ENCODE assay signal across 8 mouse cellular contexts in genomic region chr1:178276054-178276911, GRCm38 (mm10). TPM values are rescaled to one million over a fixed set of nuclear protein-coding genes. Genes with fewer than 3 reads are reported as not detected.
DNase-seq lines count a peak whose midpoint lies in the region; ATAC-seq and TF ChIP-seq lines count a peak whose summit lies in the region.

No protein-coding gene starts in this region.

- H3K9ac ChIP-seq in forebrain, embryonic 14.5 days (ENCODE audit: low read length): peak overlapping the region; percentile 88
- peak overlapping the region; percentile 25; the same call in 1 of the 2 replicates for H3K9ac ChIP-seq in liver, embryonic 15.5 days
- peak overlapping the region; percentile 87 for H3K9ac ChIP-seq in neural tube, embryonic 13.5 days

- DNase-seq in forebrain, embryonic 14.5 days (ENCODE audit: low spot score): peak; percentile 87
- peak; percentile 4 for DNase-seq in heart, postnatal 25 days (ENCODE audit: low spot score)
- DNase-seq in large intestine, adult 2 months (ENCODE audit: low read depth, low spot score): peak; percentile 44
- peak; percentile 56 for DNase-seq in thymus, postnatal 0 days (ENCODE audit: low spot score)

- peaks cover 3% of the 10 kb centered on the region; the same call in 1 of the 2 replicates for H3K4me1 ChIP-seq in forebrain, embryonic 14.5 days (ENCODE audit: control insufficient read depth, insufficient read depth, low read length)
- peaks cover 5% of the 10 kb centered on the region; the same call in 1 of the 2 replicates for H3K4me1 ChIP-seq in liver, embryonic 15.5 days (replicated peaks)
- H3K4me1 ChIP-seq in neural tube, embryonic 13.5 days (replicated peaks): no peaks in the 10 kb centered on the region

- peak; percentile 96 for ATAC-seq in cerebellum, adult (ENCODE audit: insufficient number of reproducible peaks, low FRiP score, low TSS enrichment)
- peak; percentile 98 for ATAC-seq in forebrain, embryonic 14.5 days
- peak; percentile 66 for ATAC-seq in liver, embryonic 15.5 days (ENCODE audit: insufficient read depth)
- peak; percentile 93 for ATAC-seq in neural tube, embryonic 13.5 days (ENCODE audit: low read depth)

- no peak for TF ChIP-seq CTCF in C2C12 (IDR thresholded peaks at IDR 0.05; ENCODE audit: control insufficient read depth, insufficient read depth, insufficient read length)

- peak overlapping the region; percentile 62 for H3ac ChIP-seq in C2C12 (ENCODE audit: control insufficient read depth, insufficient read length, low read depth)

- peak overlapping the region; percentile 66 for H3K4me2 ChIP-seq in forebrain, embryonic 14.5 days (ENCODE audit: low read length)
- H3K4me2 ChIP-seq in liver, embryonic 15.5 days: peak overlapping the region; percentile 74
- H3K4me2 ChIP-seq in neural tube, embryonic 13.5 days: peak overlapping the region; percentile 66

- no peaks in the 10 kb centered on the region for H3K36me3 ChIP-seq in C2C12 (ENCODE audit: control insufficient read depth, insufficient read depth)
- H3K36me3 ChIP-seq in forebrain, embryonic 14.5 days (ENCODE audit: control insufficient read depth, insufficient read depth, low read length): no peaks in the 10 kb centered on the region
- H3K36me3 ChIP-seq in liver, embryonic 15.5 days (replicated peaks): no peaks in the 10 kb centered on the region
- no peaks in the 10 kb centered on the region for H3K36me3 ChIP-seq in neural tube, embryonic 13.5 days

- WGBS in forebrain, embryonic 14.5 days: under 1% methylated on average over 87 of the region's 87 CpGs
- under 1% methylated on average over 87 of the region's 87 CpGs for WGBS in large intestine, adult 2 months
- 1% methylated on average over 87 of the region's 87 CpGs for WGBS in liver, embryonic 15.5 days (ENCODE audit: insufficient replicate concordance)
- WGBS in neural tube, embryonic 13.5 days: under 1% methylated on average over 78 of the region's 87 CpGs

- no peaks in the 10 kb centered on the region for H3K9me3 ChIP-seq in forebrain, embryonic 14.5 days (replicated peaks; ENCODE audit: control insufficient read depth, low read length)
- no peaks in the 10 kb centered on the region for H3K9me3 ChIP-seq in liver, embryonic 15.5 days (replicated peaks)
- H3K9me3 ChIP-seq in neural tube, embryonic 13.5 days: no peaks in the 10 kb centered on the region

- peak overlapping the region; percentile 85 for H3K27ac ChIP-seq in forebrain, embryonic 14.5 days (ENCODE audit: low read depth, low read length)
- no peak overlapping the region for H3K27ac ChIP-seq in liver, embryonic 15.5 days (replicated peaks)
- peak overlapping the region; percentile 85 for H3K27ac ChIP-seq in neural tube, embryonic 13.5 days (replicated peaks)

- no peaks in the 10 kb centered on the region for H3K27me3 ChIP-seq in C2C12 (ENCODE audit: control insufficient read depth, insufficient read depth, insufficient read length)
- H3K27me3 ChIP-seq in forebrain, embryonic 14.5 days (replicated peaks; ENCODE audit: control insufficient read depth, insufficient read depth, low read length): no peaks in the 10 kb centered on the region
- H3K27me3 ChIP-seq in liver, embryonic 15.5 days: peaks cover 36% of the 10 kb centered on the region
- peaks cover 12% of the 10 kb centered on the region for H3K27me3 ChIP-seq in neural tube, embryonic 13.5 days

- H3K4me3 ChIP-seq in C2C12 (ENCODE audit: insufficient read depth, poor library complexity, severe bottlenecking): no peak overlapping the region
- peak overlapping the region; percentile 58 for H3K4me3 ChIP-seq in forebrain, embryonic 14.5 days (ENCODE audit: low read depth, low read length)
- H3K4me3 ChIP-seq in liver, embryonic 15.5 days (replicated peaks): peak overlapping the region; percentile 57
- H3K4me3 ChIP-seq in neural tube, embryonic 13.5 days: peak overlapping the region; percentile 63

- intact Hi-C loops in heart, postnatal 25 days (cut with DNase I): no loop called here

- H3K79me2 ChIP-seq in C2C12 (ENCODE audit: control insufficient read depth, insufficient read depth): no peaks in the 10 kb centered on the region

- H3K79me3 ChIP-seq in C2C12 (ENCODE audit: low read depth): no peaks in the 10 kb centered on the region

TF ChIP-seq in C2C12, 6 proteins besides CTCF, POLR2A, EP300 and RAD21:
- TF ChIP-seq MYOD1 (IDR thresholded peaks at IDR 0.05; ENCODE audit: control insufficient read depth, insufficient read length, low read depth) (no peak), CEBPB (IDR thresholded peaks at IDR 0.05; ENCODE audit: low read depth) (no peak), MAX (IDR thresholded peaks at IDR 0.05) (no peak), MYOG (IDR thresholded peaks at IDR 0.05; ENCODE audit: control insufficient read depth, extremely low read depth, insufficient read length) (no peak)
TF ChIP-seq in C2C12: peak in this region for 0.

RNA-seq across cellular contexts. Expression of gene Cox20, which starts 42.6 kb away (rescaled TPM):
- polyA plus RNA-seq in C2C12 (2012; fragmentation: generic; extraction: Trizol): 40.8 TPM
- polyA plus RNA-seq in forebrain, embryonic 14.5 days (2014; fragmentation: Nextera tagmentation; extraction: Ambion mirVana): 150 and 167 TPM in 2 replicates
- 100 to 1,000 TPM; 103 to 125 TPM for total RNA-seq in heart, postnatal 25 days (2021)
- 23.3 and 25.1 TPM in 2 replicates for polyA plus RNA-seq in large intestine, adult 2 months (2012; rRNA removed)
- polyA plus RNA-seq in liver, embryonic 15.5 days (2015; fragmentation: Nextera tagmentation; extraction: Ambion mirVana): 60.2 and 78.6 TPM in 2 replicates
- polyA plus RNA-seq in neural tube, embryonic 13.5 days (2015; fragmentation: Nextera tagmentation; extraction: Ambion mirVana): 133 and 138 TPM in 2 replicates
- 195 and 218 TPM in 2 replicates for polyA plus RNA-seq in thymus, postnatal 0 days (2015; fragmentation: Nextera tagmentation; extraction: Ambion mirVana)

Comparison
In these comparisons a context has a peak if more than half of its experiments do, and no peak if none do; other contexts are left out.
1. DNase-seq: peak in every context shown above with its lines; median percentile 87 in forebrain, embryonic 14.5 days; 56 in thymus, postnatal 0 days; 44 in large intestine, adult 2 months; 4 in heart, postnatal 25 days.
2. H3K9ac ChIP-seq: peak in every context shown above with its lines; median percentile 88 in forebrain, embryonic 14.5 days; 87 in neural tube, embryonic 13.5 days; 25 in liver, embryonic 15.5 days.